Mouse (Mus musculus) bone marrow, adult 2 months (tissue): Measurements from ENCODE around the gene Irf2bp2.
A peak's percentile ranks its signal among the peaks of the same experiment; 100 is the strongest.

Source experiments
- CTCF ChIP-seq: fragments of 200-500 bp; IDR thresholded peaks from 2 replicates; pipeline ENCODE4 v1.5.1; 2011; ENCODE audit warnings: low read length, control low read depth; ENCODE audit not compliant: control insufficient read depth, insufficient read depth
- POLR2A ChIP-seq: fragments of 200-500 bp; IDR thresholded peaks from 2 replicates; pipeline ENCODE4 v1.6.1; 2011; ENCODE audit warnings: low read depth, mild to moderate bottlenecking, control low read depth, low read length, borderline replicate concordance; ENCODE audit not compliant: control insufficient read depth

DNA sequence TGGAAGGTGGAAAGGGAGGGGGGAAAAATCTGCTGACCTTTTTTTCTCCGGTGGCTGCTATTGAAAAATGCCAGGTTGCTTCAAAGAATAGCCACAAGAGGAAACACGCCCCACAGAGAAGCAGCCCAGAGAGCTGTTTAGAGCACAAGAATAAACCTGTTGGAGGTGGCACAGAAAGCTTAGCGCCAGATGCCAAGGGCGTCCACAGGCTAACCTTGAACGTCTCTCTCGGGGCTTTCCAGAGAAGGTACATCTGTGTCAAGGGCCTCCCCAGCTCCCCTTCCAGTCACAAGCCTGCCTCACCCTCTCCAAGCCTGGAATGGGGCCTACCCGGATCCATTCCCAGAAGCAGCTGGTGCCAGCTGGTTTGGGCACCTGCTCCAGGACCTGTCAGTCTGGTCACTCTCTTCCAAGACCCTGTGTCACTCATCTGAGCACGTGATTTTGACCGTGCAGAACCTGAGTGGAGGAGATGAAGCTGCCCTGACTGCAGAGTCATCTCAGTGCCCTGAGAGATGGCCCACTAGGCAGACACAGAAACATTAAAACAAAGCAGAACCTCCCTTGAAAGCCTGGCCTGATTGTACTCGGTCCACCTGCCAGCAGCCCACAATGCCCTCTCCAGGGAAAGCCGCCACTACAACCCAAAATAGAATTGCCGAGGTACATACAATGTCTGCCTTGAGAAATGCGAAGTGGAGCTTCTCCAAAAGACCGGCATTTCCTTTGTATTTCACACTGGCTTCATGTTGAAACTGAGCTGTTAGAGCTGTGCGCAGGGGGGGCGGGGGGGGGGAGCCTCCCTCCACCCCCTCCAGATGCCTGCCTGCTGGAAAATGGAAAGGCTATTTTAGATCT, 1.6 kb upstream of the Irf2bp2 start:
- no peak for TF ChIP-seq CTCF
- peak; percentile 42; the same call in 1 of the 2 replicates for TF ChIP-seq POLR2A
